Mouse (Mus musculus) hematopoietic stem cell, adult 5-6 weeks (primary cell): Measurements from ENCODE around the gene Tmeff2. TPM values are rescaled to one million over a fixed set of nuclear protein-coding genes. Genes with fewer than 3 reads are reported as not detected.
"Not testable (repeated sequence)": the region's sequence is repeated elsewhere in the genome, so short reads cannot be mapped to it uniquely, and the experiment has no call there.

Experiments
- ATAC-seq, 2 experiments: fragments of 125-278 bp in 1 of 2; replicated peaks in 1 of 2; 2 replicates each; pipeline ENCODE4 v1.8.0; 2016 to 2017; ENCODE audit warnings: inconsistent platforms in 2 of 2, mild to moderate bottlenecking in 2 of 2, moderate number of reproducible peaks in 2 of 2, low read depth in 1 of 2, moderate TSS enrichment in 1 of 2; ENCODE audit not compliant: low FRiP score in 2 of 2, poor library complexity in 2 of 2, severe bottlenecking in 2 of 2, insufficient read depth in 1 of 2, low TSS enrichment in 1 of 2
- total RNA-seq: library from RNA; stranded (forward); fragments of 172-1452, 232-1000 nt; gene quantifications from 2 replicates; pipeline ENCODE4 v1.2.3, GENCODE M21; 2017

The Tmeff2 gene
- not detected in 2 replicates for total RNA-seq

- ATAC-seq, result not testable (repeated sequence)
Measured at GRCm38 (mm10) chr1:50900386-50900785, at the start of gene Tmeff2. TSS of gene Tmeff2 (plus strand) at chr1:50900647.

GRCm38 (mm10) chr1:50861515-50861914 is 38.9 kb upstream of the Tmeff2 start:
- no peak for ATAC-seq

- ATAC-seq, result no peak
Measured at GRCm38 (mm10) chr1:50897696-50898095, 2.8 kb upstream of the Tmeff2 start.

- no peak for ATAC-seq
Measured at GRCm38 (mm10) chr1:50924838-50925355, 24.4 kb downstream of the Tmeff2 start.

GRCm38 (mm10) chr1:50925356-50925921 is 25.0 kb downstream of the Tmeff2 start:
- ATAC-seq, result no peak

GRCm38 (mm10) chr1:50926374-50927060 is 26.1 kb downstream of the Tmeff2 start:
- peak; percentile 15 to 33; a peak in 2 of 4 replicates for ATAC-seq

- ATAC-seq, result peak; percentile 60 to 75
Measured at GRCm38 (mm10) chr1:50927077-50927611, 26.7 kb downstream of the Tmeff2 start.

GRCm38 (mm10) chr1:50927679-50928187 is 27.3 kb downstream of the Tmeff2 start:
- peak; percentile 14 to 34; a peak in 3 of 4 replicates for ATAC-seq

- ATAC-seq, result no peak
Measured at GRCm38 (mm10) chr1:50928776-50929175, 28.3 kb downstream of the Tmeff2 start.

- ATAC-seq, result peak; percentile 82 to 95
Measured at GRCm38 (mm10) chr1:50935076-50935475, 34.6 kb downstream of the Tmeff2 start.

GRCm38 (mm10) chr1:50935484-50935883 is 35.0 kb downstream of the Tmeff2 start:
- ATAC-seq, result peak in 1 of 2 experiments; percentile 14; a peak in 2 of 4 replicates

GRCm38 (mm10) chr1:50940131-50941039 is 39.9 kb downstream of the Tmeff2 start:
- no peak for ATAC-seq

- no peak for ATAC-seq
Measured at GRCm38 (mm10) chr1:50948575-50948974, 48.1 kb downstream of the Tmeff2 start.

GRCm38 (mm10) chr1:50958844-50959243 is 58.4 kb downstream of the Tmeff2 start:
- no peak for ATAC-seq

- peak; percentile 85 to 87 for ATAC-seq
Measured at GRCm38 (mm10) chr1:50961954-50962648, 61.7 kb downstream of the Tmeff2 start.

GRCm38 (mm10) chr1:50962649-50963000 is 62.2 kb downstream of the Tmeff2 start:
- ATAC-seq, result peak; percentile 54 to 69

GRCm38 (mm10) chr1:50969685-50970084 is 69.2 kb downstream of the Tmeff2 start:
- ATAC-seq, result no peak
